Mouse (Mus musculus) limb, embryonic 14.5 days (tissue): ENCODE measurements around the gene Ttll3. TPM values are rescaled to one million over a fixed set of nuclear protein-coding genes. Genes with fewer than 3 reads are reported as not detected.

Source experiments
- ATAC-seq: fragments of 200-750 bp; cut with Nextera tagmentation; 2 replicates; pipeline ENCODE4 v1.8.0; 2017; ENCODE audit warnings: low read depth, moderate number of reproducible peaks, moderate TSS enrichment; ENCODE audit not compliant: low FRiP score
- DNase-seq: peaks from one replicate; pipeline ENCODE4 v3.0.0-alpha.2; 2015; ENCODE audit warnings: low spot score
- H3K27ac ChIP-seq: fragments of 300-500 bp; sonication (generic); replicated peaks from 2 replicates; pipeline ENCODE4 v1.5.1; 2014; ENCODE audit warnings: low read depth, mild to moderate bottlenecking, low read length, moderate library complexity, mixed read lengths
- H3K27me3 ChIP-seq: fragments of 300-500 bp; sonication (generic); 2 replicates; pipeline ENCODE4 v1.6.1; 2014; ENCODE audit warnings: low read length, mixed read lengths; ENCODE audit not compliant: control insufficient read depth, insufficient read depth
- H3K36me3 ChIP-seq: fragments of 300-500 bp; sonication (generic); 2 replicates; pipeline ENCODE4 v1.6.1; 2014; ENCODE audit warnings: mild to moderate bottlenecking, low read length, moderate library complexity, mixed read lengths; ENCODE audit not compliant: control insufficient read depth, insufficient read depth
- H3K4me1 ChIP-seq: fragments of 300-500 bp; sonication (generic); 2 replicates; pipeline ENCODE4 v1.6.1; 2014; ENCODE audit warnings: antibody characterized with exemption, low read length, mixed read lengths; ENCODE audit not compliant: control insufficient read depth, insufficient read depth
- H3K4me2 ChIP-seq: fragments of 300-500 bp; sonication (generic); replicated peaks from 2 replicates; pipeline ENCODE4 v1.6.1; 2014; ENCODE audit warnings: low read depth, mild to moderate bottlenecking, low read length, moderate library complexity; ENCODE audit not compliant: severe bottlenecking
- H3K4me3 ChIP-seq: fragments of 300-500 bp; sonication (generic); replicated peaks from 2 replicates; pipeline ENCODE4 v1.5.1; 2014; ENCODE audit warnings: low read length
- H3K9ac ChIP-seq: fragments of 300-500 bp; sonication (generic); 2 replicates; pipeline ENCODE4 v1.6.1; 2014; ENCODE audit warnings: mild to moderate bottlenecking, low read depth, low read length, moderate library complexity; ENCODE audit not compliant: severe bottlenecking
- H3K9me3 ChIP-seq: fragments of 300-500 bp; sonication (generic); 2 replicates; pipeline ENCODE4 v1.6.1; 2016; ENCODE audit warnings: low read length; ENCODE audit not compliant: control insufficient read depth
- POLR2A ChIP-seq: fragments of 200-500 bp; IDR thresholded peaks from 2 replicates; pipeline ENCODE4 v1.8.0; 2012; ENCODE audit warnings: inconsistent platforms, mild to moderate bottlenecking, moderate library complexity, borderline replicate concordance; ENCODE audit not compliant: insufficient read depth, insufficient read length; ENCODE audit errors: extremely low read depth
- WGBS: fragments of 180-500 bp; shearing (Covaris S2); extraction: QIAGEN DNeasy Blood & Tissue Kit; methylation state at CpG from one replicate; pipeline ENCODE4 v1.1.7; 2014; 5-methylcytosine and 5-hydroxymethylcytosine counted together
- polyA plus RNA-seq, 2 experiments: library from polyadenylated mRNA; depleted of rRNA in 1 of 2; stranded (reverse) in 1 of 2; unstranded in 1 of 2; fragments of >200 nt; fragmentation: Nextera tagmentation in 1 of 2; extraction: Ambion mirVana in 1 of 2; gene quantifications; 2 replicates each; pipeline versions ENCODE4 v1.2.1 to v1.2.3; 2012 to 2014

The Ttll3 gene
- polyA plus RNA-seq, 2 experiments, result 2.3 to 21.4 TPM

DNA sequence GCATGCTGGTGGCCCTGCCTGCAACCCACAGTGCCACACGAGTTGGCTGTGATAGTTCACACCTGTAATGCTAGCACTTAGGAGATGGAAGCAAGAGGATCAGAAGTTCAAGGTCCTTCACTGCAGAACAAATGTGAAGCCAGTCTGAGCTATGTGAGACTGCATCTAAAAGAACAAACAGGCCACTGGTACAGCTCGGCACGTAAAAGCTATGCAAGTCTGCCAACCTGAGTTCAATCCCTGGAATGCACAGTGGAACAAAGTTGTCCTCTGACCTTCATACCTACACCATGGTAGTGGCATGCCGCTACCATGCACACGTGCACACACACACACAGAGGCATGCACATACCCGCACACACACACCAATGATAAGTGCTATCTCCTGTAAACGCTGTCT lies 35.1 kb downstream of the Ttll3 start:
- Histone ChIP-seq H3K36me3 (no peaks in the 10 kb centered on the region), H3K4me1 (no peaks in the 10 kb centered on the region), H3K9ac (no peak overlapping the region), H3K4me2 (no peak overlapping the region), H3K27me3 (no peaks in the 10 kb centered on the region), H3K27ac (no peak overlapping the region), H3K4me3 (no peak overlapping the region), H3K9me3 (no peaks in the 10 kb centered on the region)
- ATAC-seq, result no peak
- 93% methylated on average over 7 of the region's 7 CpGs for WGBS
- no peak for TF ChIP-seq POLR2A
- DNase-seq, result no peak

DNA sequence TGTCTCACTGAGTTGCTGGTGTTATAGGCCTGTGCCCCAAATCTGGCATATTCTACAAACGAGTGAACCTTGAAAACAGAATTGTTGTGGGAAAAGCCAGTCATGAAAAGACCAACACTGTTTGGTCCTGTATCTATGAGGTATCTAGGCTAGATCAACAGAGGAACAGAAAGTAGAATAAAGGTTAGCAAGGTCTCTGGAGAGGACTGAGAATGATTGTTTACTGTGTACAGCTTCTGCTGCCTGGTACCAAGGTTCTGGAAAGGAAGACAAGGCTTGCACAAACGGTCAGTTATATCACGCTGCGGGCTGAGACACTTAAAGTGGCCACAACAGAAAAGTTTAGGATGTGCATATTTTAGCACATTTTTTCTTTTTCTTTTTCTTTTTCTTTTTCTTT lies 37.6 kb downstream of the Ttll3 start:
- Histone ChIP-seq H3K9me3 (no peaks in the 10 kb centered on the region), H3K36me3 (no peaks in the 10 kb centered on the region), H3K4me3 (no peak overlapping the region), H3K4me1 (no peaks in the 10 kb centered on the region), H3K9ac (no peak overlapping the region), H3K27me3 (no peaks in the 10 kb centered on the region), H3K4me2 (no peak overlapping the region), H3K27ac (no peak overlapping the region)
- 91% methylated on average over 4 of the region's 4 CpGs for WGBS
- no peak for ATAC-seq
- no peak for DNase-seq
- no peak for TF ChIP-seq POLR2A

DNA sequence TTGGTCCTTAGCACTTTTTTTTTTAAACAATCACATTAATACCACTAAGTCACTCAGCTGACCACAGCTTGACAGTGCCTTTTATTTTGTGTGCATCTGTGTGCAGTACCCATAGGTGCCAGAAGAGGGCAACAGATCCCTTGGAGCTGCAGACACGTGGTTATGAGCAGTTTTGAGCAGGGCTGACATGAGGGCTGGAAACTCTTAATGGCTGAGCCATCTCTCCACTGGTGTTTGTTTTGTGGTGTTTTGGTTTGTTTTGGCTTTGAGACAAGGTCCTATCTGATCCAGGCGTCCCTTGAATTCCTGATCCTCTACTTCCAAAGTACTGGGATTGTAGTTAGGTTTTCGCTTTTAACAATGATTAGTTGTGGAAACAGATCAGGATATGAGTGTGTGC lies 38.3 kb downstream of the Ttll3 start:
- Histone ChIP-seq H3K27ac (no peak overlapping the region), H3K4me3 (no peak overlapping the region), H3K9me3 (no peaks in the 10 kb centered on the region), H3K4me1 (no peaks in the 10 kb centered on the region), H3K4me2 (no peak overlapping the region), H3K27me3 (no peaks in the 10 kb centered on the region), H3K36me3 (no peaks in the 10 kb centered on the region), H3K9ac (no peak overlapping the region)
- TF ChIP-seq POLR2A, result no peak
- DNase-seq (no peak), ATAC-seq (no peak)
- 66% methylated on average over 3 of the region's 3 CpGs for WGBS

DNA sequence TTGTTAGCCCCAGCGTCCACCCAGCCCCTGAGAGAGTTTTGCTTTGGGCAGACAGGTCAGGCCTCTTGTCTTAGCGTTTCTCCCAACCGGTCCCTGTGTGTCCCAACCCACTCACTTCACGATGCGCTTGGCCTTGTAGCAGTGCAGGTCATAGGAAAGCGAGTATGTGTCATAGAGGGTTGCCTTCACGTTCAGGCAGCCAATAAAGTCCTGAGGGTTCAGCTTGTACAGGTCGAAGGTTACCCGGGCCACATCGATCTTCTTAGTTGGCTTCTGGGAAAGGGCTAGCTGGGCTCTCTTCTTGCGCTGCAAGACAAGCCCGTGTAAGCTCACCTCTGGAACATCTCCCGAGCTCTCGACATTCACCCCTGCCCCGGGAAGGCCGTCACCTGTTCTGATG lies 38.9 kb downstream of the Ttll3 start:
- H3K36me3 ChIP-seq, result no peaks in the 10 kb centered on the region

DNA sequence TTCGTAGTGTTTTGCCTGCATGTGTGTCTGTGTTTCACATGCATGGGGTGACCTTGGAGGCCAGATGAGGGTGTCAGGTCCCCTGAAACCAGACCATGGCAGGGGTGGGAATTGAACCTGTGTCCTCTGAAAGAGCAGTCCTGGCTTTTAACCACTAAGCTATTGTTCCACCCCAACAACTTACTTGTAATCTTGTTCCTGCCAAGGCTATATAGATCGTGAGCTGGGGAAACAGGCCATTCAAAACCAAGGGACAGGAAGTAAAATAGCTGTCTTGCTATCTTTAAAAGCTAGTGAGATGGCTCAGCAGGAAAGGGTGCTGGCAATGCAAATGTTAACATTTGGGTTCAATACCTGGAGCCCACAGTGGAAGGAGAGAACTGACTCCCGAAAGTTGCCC lies 40.9 kb downstream of the Ttll3 start:
- no peaks in the 10 kb centered on the region for H3K36me3 ChIP-seq
- no peaks in the 10 kb centered on the region for H3K4me1 ChIP-seq
- H3K27me3 ChIP-seq, result no peaks in the 10 kb centered on the region
- ATAC-seq, result no peak
- H3K4me2 ChIP-seq, result no peak overlapping the region
- no peak overlapping the region for H3K9ac ChIP-seq
- no peak overlapping the region for H3K27ac ChIP-seq
- H3K4me3 ChIP-seq, result no peak overlapping the region
- WGBS, result 78% methylated on average over 3 of the region's 3 CpGs
- no peak for TF ChIP-seq POLR2A
- H3K9me3 ChIP-seq, result no peaks in the 10 kb centered on the region
- no peak for DNase-seq

More for the DNA sequence above, 38.9 kb downstream of the Ttll3 start:
- no peaks in the 10 kb centered on the region for H3K27me3 ChIP-seq
- H3K4me1 ChIP-seq, result no peaks in the 10 kb centered on the region
- no peak overlapping the region for H3K4me3 ChIP-seq
- TF ChIP-seq POLR2A, result no peak
- 90% methylated on average over 16 of the region's 16 CpGs for WGBS
- H3K9ac ChIP-seq, result no peak overlapping the region
- H3K4me2 ChIP-seq, result no peak overlapping the region
- DNase-seq (no peak), ATAC-seq (no peak)
- H3K9me3 ChIP-seq, result no peaks in the 10 kb centered on the region
- no peak overlapping the region for H3K27ac ChIP-seq

DNA sequence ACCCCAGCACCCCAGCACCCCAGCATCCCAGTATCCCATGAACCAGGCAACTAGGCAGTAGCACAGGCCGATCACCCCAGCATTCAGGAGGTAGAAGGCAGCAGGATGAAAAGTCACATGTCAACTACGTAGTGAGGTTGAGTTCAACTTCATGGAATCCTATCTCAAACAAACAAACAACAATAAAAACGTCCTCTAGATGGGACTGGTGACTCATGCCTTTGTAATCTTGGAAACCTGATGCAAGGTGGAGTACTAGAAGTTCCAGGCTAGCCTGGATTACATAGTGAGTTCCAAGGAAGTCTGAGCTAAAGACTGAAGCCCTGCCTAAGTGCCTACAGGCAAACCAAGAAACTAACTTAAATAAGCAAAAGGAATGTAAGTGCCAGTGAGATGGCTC lies 41.8 kb downstream of the Ttll3 start:
- H3K4me2 ChIP-seq, result no peak overlapping the region
- ATAC-seq, result no peak
- no peaks in the 10 kb centered on the region for H3K9me3 ChIP-seq
- H3K27ac ChIP-seq, result no peak overlapping the region
- no peaks in the 10 kb centered on the region for H3K4me1 ChIP-seq
- no peaks in the 10 kb centered on the region for H3K36me3 ChIP-seq
- H3K27me3 ChIP-seq, result no peaks in the 10 kb centered on the region
- WGBS, result 58% methylated on average over 3 of the region's 3 CpGs
- H3K9ac ChIP-seq, result no peak overlapping the region
- no peak for DNase-seq
- no peak for TF ChIP-seq POLR2A
- H3K4me3 ChIP-seq, result no peak overlapping the region
